Mouse (Mus musculus): Measurements from ENCODE around the gene Serinc2. TPM values are rescaled to one million over a fixed set of nuclear protein-coding genes. Genes with fewer than 3 reads are reported as not detected.
A peak's percentile ranks its signal among the peaks of the same experiment; 100 is the strongest.

The Serinc2 gene
- total RNA-seq (2021), result 10 to 100 TPM; 11.1 to 14.1 TPM
- long read RNA-seq, experiment 1, transcript Serinc2-201 (10 exons, 1,878 nt), result major isoform, 10 of 12 reads
- long read RNA-seq, experiment 1, partial matches to known transcripts, result 1 of 12 reads
- long read RNA-seq, experiment 1, other reads (novel, unspliced or antisense), result 1 of 12 reads
- long read RNA-seq, experiment 2, transcript Serinc2-201 (10 exons, 1,878 nt), result major isoform, 16 of 18 reads
- long read RNA-seq, experiment 2, partial matches to known transcripts, result 0 of 18 reads
- long read RNA-seq, experiment 2, other reads (novel, unspliced or antisense), result 2 of 18 reads

DNA sequence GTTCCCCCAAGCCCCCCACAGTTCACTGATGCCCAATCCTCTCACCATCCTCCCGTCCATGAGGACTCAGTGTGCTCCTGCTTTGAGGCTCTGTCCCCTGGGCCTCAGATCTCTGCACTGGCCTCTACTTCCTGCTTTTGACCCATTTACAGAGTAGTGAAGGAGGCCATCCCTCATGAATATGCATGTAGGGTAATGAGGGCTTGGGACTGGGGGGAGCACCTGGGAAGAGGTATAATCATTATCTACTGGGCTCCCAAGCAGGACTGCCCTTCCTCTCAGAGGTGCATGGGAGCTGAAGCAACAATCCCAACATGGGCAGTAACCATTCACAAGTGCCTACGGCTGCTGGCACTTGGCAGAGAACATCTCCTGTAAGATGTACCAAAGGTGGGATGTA lies at the start of gene Serinc2:
Serinc2 (minus strand) TSS at position 101 of the 400 bp plus-strand sequence.
- no peak for DNase-seq (ENCODE audit: low spot score in 2 of 2)
- Histone ChIP-seq H3K4me3 (no peak within 1 kb of the TSS), H3K27ac (no peak within 1 kb of the TSS)
- TF ChIP-seq CTCF (conservative IDR thresholded peaks at IDR 0.05), result no peak

DNA sequence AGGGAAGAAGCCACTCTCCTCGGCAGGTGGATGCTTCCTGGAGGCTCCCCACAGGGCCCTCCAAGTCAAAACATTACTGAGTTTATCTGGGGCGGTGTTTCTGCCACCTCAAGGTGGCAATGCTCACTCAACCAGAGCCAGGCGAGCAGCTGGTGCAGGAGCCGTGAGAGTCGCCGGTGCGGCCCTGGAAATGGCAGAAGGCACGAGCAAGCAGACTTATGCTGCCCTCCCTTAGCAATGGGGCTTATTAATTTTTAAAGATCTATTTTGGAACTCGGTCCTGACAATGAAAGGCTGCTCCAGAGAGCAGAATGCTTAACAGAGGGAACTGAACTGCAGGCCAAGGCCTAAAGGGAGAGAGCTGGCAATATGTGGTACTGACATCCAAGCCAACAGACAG lies 48.4 kb upstream of the Serinc2 start:
- H3K27ac ChIP-seq, result peak overlapping the region; percentile 74
- DNase-seq (ENCODE audit: low spot score in 2 of 2), result no peak
- H3K4me3 ChIP-seq, result no peak overlapping the region
- TF ChIP-seq CTCF (conservative IDR thresholded peaks at IDR 0.05), result no peak

DNA sequence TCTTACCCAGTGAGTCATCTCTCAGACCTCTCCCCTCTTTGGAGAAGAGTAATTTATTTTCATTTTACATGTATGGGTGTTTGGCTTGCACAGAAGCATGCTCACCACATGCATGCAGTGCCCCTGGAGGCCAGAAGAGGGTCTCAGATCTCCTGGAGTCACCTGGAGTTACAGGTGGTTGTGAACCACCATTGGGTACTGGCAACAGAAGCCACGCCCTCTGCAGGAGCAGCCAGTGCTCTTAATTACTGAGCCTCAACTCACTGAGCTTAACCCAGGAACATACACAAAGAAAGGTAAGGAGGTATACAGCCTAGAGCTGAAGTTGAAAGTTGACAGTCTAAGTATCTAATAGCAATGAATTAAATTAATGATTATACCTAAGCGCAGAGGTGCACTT lies 46.4 kb upstream of the Serinc2 start:
- no peak for TF ChIP-seq CTCF (conservative IDR thresholded peaks at IDR 0.05)
- DNase-seq (ENCODE audit: low spot score in 2 of 2), result no peak

DNA sequence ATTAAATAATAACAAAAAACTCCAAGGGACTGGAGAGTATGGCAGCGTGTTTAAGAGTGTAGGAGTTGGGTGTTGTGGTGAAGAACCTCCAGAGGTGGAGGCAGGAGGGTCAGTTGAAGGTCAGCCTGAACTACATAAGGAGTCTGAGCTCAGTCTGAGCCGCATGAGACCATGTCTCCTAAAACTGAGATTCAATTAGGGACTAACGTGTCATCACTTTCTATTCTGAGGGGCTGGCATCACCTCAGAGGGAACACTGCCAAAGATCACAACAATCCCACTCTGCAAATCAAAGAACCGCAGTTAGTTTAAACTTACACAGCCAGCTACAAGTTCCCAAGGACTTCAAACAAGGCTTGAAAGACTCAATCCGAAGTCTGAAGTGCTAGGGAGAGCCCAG lies 44.6 kb upstream of the Serinc2 start:
- no peak for TF ChIP-seq CTCF (conservative IDR thresholded peaks at IDR 0.05)
- Histone ChIP-seq H3K27ac (peak overlapping the region; percentile 64), H3K4me3 (no peak overlapping the region)
- DNase-seq (ENCODE audit: low spot score in 2 of 2), result no peak

More for the DNA sequence above, 46.4 kb upstream of the Serinc2 start:
- H3K27ac ChIP-seq, result no peak overlapping the region; the same call in 1 of the 2 replicates
- H3K4me3 ChIP-seq, result no peak overlapping the region

DNA sequence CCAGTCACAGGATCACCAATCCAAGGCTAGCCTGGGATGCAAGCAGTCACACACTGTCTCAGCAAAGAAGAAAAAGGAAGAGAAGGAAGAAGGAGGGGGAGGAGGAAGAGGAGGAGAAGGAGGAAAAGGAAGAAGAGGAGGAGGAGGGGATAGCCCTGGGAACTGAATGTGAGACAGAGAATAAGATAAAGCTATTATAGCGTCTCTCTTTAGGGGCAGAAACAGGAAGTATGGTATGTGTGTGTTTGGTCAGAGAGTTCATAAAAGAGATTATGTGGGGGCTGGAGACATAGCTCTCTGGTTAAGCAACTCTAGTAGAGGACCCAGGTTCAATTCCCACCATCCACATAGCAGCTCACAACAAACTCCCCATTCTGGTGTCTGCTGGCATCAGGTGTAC lies 44.2 kb upstream of the Serinc2 start:
- H3K4me3 ChIP-seq, result no peak overlapping the region
- 0 out of 2 replicates have a peak overlapping the region, but pooled peaks have one; percentile 64 for H3K27ac ChIP-seq
- no peak for DNase-seq (ENCODE audit: low spot score in 2 of 2)
- TF ChIP-seq CTCF (conservative IDR thresholded peaks at IDR 0.05), result no peak

DNA sequence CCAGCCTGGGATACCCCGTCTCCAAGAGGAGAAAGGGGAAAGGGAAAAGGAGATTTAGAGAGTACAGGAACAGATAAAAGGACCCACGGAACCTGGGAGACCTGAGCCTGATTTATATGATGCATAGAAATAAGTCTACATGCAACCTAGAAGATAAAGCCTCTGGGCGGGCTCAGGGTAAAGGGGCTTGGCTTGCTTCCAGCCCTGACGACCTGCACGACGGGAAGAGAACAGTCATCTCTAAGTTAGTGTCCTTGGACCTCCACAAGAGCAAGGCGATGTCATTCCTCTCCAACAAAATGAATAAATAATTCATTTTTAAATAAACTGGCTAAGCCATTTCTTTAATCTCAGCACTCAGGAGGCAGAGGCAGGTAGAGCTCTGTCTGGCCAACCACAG lies 43.6 kb upstream of the Serinc2 start:
- no peak overlapping the region for H3K27ac ChIP-seq
- DNase-seq (ENCODE audit: low spot score in 2 of 2), result no peak
- no peak overlapping the region for H3K4me3 ChIP-seq
- TF ChIP-seq CTCF (conservative IDR thresholded peaks at IDR 0.05), result no peak

DNA sequence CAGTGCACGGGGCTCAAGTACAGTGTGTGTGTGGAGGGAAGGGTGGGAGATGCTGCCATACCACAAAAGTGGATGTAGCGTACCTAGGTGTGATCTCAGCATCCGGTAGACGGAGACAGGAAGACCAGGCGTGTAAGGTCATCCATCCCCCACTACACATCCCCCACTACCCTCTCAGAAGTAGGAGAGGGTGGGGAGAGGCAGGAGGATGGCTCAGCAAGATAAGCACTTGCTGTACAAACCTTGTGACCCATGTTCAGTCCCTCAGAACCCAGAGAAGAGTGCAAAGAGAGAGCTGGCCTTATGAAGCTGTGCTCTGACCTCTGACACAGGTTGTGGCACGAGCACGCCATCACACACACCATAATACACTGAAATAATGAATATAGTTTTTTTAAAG lies 42.6 kb upstream of the Serinc2 start:
- no peak for TF ChIP-seq CTCF (conservative IDR thresholded peaks at IDR 0.05)
- no peak overlapping the region for H3K27ac ChIP-seq
- H3K4me3 ChIP-seq, result no peak overlapping the region
- DNase-seq (ENCODE audit: low spot score in 2 of 2), result no peak

DNA sequence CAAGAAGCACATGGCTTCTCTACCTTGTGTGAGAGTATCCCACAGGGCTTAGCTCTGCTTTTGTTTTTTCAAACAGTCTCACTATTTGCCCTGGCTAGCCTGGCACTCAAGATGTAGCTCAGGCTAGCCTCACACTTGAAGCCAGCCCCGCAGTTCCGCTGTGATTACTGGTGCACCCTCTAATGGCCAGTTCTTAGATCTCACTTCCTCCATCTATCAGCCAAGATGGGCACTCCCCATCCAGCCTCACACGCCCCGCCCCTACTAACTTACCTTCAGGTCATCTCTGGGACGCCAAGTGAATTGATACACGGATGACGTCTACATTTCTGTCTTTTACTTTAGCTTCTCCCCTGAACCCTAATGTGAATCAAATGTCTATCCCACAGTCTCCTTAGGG lies 40.6 kb upstream of the Serinc2 start:
- no peak overlapping the region for H3K27ac ChIP-seq
- no peak for DNase-seq (ENCODE audit: low spot score in 2 of 2)
- TF ChIP-seq CTCF (conservative IDR thresholded peaks at IDR 0.05), result peak; percentile 31
- no peak overlapping the region for H3K4me3 ChIP-seq

DNA sequence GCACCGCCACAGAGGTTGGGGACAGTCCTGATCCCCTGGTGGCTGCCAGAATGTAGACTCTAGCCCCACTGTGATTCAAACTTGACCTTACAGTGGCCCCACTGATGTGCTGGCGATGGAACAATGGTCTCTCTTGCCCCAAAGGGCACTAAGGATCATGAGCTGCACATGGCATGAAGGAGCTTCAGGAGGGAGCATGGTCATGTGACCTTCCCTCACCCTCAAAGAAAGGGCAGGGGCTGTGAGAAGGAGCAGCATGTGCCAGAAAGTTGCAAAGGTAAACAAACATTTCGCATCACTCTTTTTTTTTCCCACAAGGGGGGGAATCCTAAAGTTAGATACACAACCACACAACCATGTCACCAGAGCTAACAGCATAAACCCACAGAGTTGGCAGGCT lies 39.1 kb upstream of the Serinc2 start:
- no peak for TF ChIP-seq CTCF (conservative IDR thresholded peaks at IDR 0.05)
- Histone ChIP-seq H3K27ac (no peak overlapping the region), H3K4me3 (no peak overlapping the region)
- DNase-seq (ENCODE audit: low spot score in 2 of 2), result no peak

DNA sequence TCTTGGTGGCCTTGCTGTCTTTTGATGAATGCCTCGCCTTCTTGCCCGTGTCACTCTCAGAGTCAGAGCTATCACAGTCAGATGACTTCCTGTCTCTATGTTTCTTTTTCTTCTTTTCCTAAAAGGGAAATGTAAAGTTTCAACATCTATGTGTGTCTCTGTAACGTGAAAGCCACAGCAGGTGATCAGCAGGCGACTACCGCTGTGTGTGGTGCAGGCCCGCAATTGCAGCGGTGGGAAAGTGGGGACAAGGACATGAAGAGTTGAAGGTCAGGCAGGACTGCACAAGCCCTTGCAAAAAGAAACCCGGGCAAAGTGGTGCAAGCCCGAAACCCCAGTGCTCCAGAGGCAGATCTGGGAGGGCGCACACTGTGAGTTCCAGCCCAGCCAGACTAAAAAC lies 37.7 kb upstream of the Serinc2 start:
- no peak for TF ChIP-seq CTCF (conservative IDR thresholded peaks at IDR 0.05)

DNA sequence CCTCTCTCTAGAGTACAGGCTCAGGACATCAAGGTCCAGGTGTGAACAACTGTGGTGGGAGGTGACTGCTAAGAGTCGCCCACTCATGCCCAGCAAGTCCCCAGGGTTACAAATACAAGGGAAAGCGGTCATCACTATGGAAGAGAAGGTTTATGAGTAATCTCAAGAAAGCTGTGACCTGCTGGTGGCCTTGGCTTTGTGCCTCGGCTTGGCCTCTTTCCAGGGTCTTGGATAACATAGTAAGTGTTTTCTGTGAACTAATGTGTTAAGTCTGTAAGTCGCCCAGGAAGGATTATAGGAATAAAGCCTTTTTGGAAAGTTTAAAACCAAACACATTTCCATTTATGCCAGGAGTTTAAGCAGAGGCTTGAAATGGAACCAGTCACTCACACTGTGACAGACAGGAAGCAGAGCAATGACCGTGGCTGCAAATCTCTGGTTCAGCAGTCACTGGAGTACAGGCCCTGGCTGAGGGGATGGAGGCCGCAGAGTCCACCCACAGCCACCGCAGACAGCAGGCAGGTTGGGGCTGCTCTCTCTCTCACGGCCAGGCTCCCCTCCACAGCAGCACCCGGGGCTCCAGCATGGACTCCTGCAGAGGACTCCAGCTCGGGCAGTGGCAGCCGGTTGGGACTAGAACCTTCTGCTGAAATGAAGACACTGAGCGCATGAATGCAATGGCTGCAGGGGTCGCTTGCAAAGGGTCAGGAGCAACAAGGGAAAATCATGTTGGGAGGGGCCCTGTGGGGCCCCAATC lies 36.9 kb upstream of the Serinc2 start:
- H3K27ac ChIP-seq, result no peak overlapping the region

More for the DNA sequence above, 37.7 kb upstream of the Serinc2 start:
- H3K4me3 ChIP-seq, result no peak overlapping the region
- no peak overlapping the region for H3K27ac ChIP-seq
- DNase-seq (ENCODE audit: low spot score in 2 of 2), result no peak

DNA sequence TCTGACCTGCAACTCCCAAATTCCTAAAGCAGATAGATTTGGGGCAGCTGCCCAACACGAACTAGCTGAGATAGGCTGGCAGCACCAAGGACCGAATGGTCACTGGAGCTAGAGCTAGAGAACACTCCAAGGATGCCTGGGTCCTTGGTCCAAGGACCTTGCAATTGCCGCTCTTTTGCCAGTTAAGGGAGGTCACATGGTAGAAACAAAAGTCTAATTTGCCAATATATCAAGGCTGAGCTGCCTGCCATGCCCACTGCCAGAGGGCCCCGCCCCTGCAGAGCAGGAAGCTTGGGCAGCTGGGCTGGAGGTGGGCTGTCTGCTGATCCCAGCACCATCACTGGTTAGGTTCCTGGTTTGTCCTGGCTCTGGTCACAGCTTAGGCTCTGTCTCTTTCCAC lies 34.5 kb upstream of the Serinc2 start:
- Histone ChIP-seq H3K27ac (peak overlapping the region; percentile 23; the same call in 1 of the 2 replicates), H3K4me3 (no peak overlapping the region)
- no peak for TF ChIP-seq CTCF (conservative IDR thresholded peaks at IDR 0.05)
- no peak for DNase-seq (ENCODE audit: low spot score in 2 of 2)

More for the DNA sequence above, 36.9 kb upstream of the Serinc2 start:
- no peak for TF ChIP-seq CTCF (conservative IDR thresholded peaks at IDR 0.05)
- no peak overlapping the region for H3K4me3 ChIP-seq
- no peak for DNase-seq (ENCODE audit: low spot score in 2 of 2)

DNA sequence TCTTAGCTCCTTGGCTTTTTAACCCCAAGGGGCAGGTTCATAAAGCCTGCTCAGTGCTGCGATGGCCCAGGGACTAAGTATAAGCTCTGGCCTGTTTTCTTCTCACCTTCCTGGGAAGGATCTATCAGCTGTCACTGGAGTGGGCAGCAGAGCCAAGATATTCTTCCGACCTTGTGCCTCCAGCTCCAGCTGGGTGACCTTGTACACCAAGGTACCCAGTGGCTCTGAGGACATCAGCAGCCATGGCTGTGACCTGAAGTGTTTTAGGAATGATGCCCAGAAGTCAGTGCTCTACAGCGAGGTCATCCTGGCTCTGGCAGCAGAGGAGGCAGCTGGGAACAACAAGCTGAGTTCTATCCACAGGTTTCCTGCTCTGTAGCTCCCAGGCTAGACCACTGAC lies 33.5 kb upstream of the Serinc2 start:
- no peak for DNase-seq (ENCODE audit: low spot score in 2 of 2)
- H3K4me3 ChIP-seq, result no peak overlapping the region
- H3K27ac ChIP-seq, result no peak overlapping the region
- no peak for TF ChIP-seq CTCF (conservative IDR thresholded peaks at IDR 0.05)

DNA sequence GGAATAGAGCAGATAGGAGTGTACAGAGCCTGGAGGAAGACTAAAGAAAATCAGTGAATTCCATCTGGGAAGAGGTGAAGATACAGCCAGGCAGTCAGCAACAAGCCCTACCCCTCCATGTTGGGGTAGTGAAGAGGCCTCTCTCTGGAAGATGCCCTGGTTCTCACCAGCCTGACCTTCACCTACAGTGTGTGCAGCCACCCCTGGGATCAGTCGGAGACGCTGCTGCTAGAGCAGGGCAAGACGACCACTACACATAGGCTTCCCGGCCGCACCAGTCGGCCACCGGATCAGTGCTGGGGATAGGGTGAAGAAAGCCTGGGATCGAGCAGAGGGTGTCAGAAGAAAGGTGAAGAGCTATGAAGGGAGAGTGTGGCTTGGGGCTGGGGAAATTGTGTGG lies 30.2 kb upstream of the Serinc2 start:
- DNase-seq (ENCODE audit: low spot score in 2 of 2), result no peak
- H3K27ac ChIP-seq, result peak overlapping the region; percentile 87
- no peak for TF ChIP-seq CTCF (conservative IDR thresholded peaks at IDR 0.05)
- H3K4me3 ChIP-seq, result peak overlapping the region; percentile 54

All from layer of hippocampus, adult 2 months (tissue).